Mouse (Mus musculus) stomach, postnatal 0 days (tissue): Measurements from ENCODE around the gene Rxfp2. TPM values are rescaled to one million over a fixed set of nuclear protein-coding genes. Genes with fewer than 3 reads are reported as not detected.

Experiments used
- ATAC-seq: fragments of 200-750 bp; cut with Nextera tagmentation; 2 replicates; pipeline ENCODE4 v1.8.0; 2017; ENCODE audit not compliant: low FRiP score, low TSS enrichment
- DNase-seq: peaks from one replicate; pipeline ENCODE4 v3.0.0-alpha.2; 2016; ENCODE audit warnings: low spot score
- H3K27ac ChIP-seq: fragments of 300-500 bp; sonication (generic); replicated peaks from 2 replicates; pipeline ENCODE4 v1.5.1; 2014; ENCODE audit warnings: mild to moderate bottlenecking, control low read depth
- H3K27me3 ChIP-seq: fragments of 300-500 bp; sonication (generic); 2 replicates; pipeline ENCODE4 v1.6.1; 2014; ENCODE audit warnings: low read length; ENCODE audit not compliant: control insufficient read depth, insufficient read depth
- H3K36me3 ChIP-seq: fragments of 300-500 bp; sonication (generic); 2 replicates; pipeline ENCODE4 v1.6.1; 2014; ENCODE audit warnings: low read length, mixed read lengths; ENCODE audit not compliant: control insufficient read depth, insufficient read depth
- H3K4me1 ChIP-seq: fragments of 300-500 bp; sonication (generic); replicated peaks from 2 replicates; pipeline ENCODE4 v1.6.1; 2014; ENCODE audit warnings: antibody characterized with exemption; ENCODE audit not compliant: control insufficient read depth, insufficient read depth
- H3K4me2 ChIP-seq: fragments of 300-500 bp; sonication (generic); replicated peaks from 2 replicates; pipeline ENCODE4 v1.6.1; 2014; ENCODE audit warnings: low read depth, mild to moderate bottlenecking, control low read depth, moderate library complexity
- H3K4me3 ChIP-seq: fragments of 300-500 bp; sonication (generic); 2 replicates; pipeline ENCODE4 v1.5.1; 2014; ENCODE audit warnings: low read depth, low read length, control low read depth
- H3K9ac ChIP-seq: fragments of 300-500 bp; sonication (generic); 2 replicates; pipeline ENCODE4 v1.6.1; 2014; ENCODE audit warnings: mild to moderate bottlenecking, low read length, control low read depth, mixed read lengths
- H3K9me3 ChIP-seq: fragments of 300-500 bp; sonication (generic); 2 replicates; pipeline ENCODE4 v1.6.1; 2016; ENCODE audit warnings: low read length; ENCODE audit not compliant: control insufficient read depth
- CTCF ChIP-seq: IDR thresholded peaks from 2 replicates; pipeline ENCODE4 v1.5.1; 2016; ENCODE audit warnings: antibody characterized with exemption, low read depth, mild to moderate bottlenecking, moderate library complexity
- EP300 ChIP-seq: optimal IDR thresholded peaks from 2 replicates; pipeline ENCODE3; 2016; ENCODE audit warnings: antibody characterized with exemption
- WGBS: fragments of 180-500 bp; shearing (Covaris S2); extraction: QIAGEN DNeasy Blood & Tissue Kit; methylation state at CpG from one replicate; pipeline ENCODE4 v1.1.7; 2014; 5-methylcytosine and 5-hydroxymethylcytosine counted together
- polyA plus RNA-seq: library from polyadenylated mRNA; unstranded; fragments of >200 nt; fragmentation: Nextera tagmentation; extraction: Ambion mirVana; gene quantifications from 2 replicates; pipeline ENCODE4 v1.2.1, GENCODE M21; 2015

Rxfp2 gene
- polyA plus RNA-seq, 1 experiment from 2014 or later, result 0.06 TPM

DNA sequence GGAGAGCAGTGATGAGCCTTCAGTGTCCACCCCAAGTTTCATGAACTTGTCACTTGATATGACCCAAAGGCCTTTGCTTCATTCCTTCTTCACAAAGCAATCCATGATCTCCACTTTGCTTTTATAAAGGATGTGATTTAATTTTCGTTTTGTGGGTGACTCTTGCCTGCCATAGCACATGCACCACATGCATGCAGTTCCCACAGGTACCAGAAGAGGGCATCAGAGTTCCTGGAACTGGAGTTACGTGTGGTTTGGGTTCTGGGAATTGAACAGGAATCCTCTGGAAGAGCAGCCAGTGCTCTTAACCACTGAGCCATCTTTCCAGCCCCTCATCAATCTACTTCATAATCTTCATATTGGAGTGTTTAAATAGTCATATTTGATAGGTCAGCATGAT is 26.1 kb downstream of the Rxfp2 start:
- ATAC-seq, result no peak
- Histone ChIP-seq H3K4me2 (no peak overlapping the region), H3K4me3 (no peak overlapping the region), H3K4me1 (no peaks in the 10 kb centered on the region), H3K9me3 (no peaks in the 10 kb centered on the region), H3K27ac (no peak overlapping the region), H3K27me3 (no peaks in the 10 kb centered on the region), H3K36me3 (no peaks in the 10 kb centered on the region), H3K9ac (no peak overlapping the region)
- no peak for TF ChIP-seq EP300
- peak; percentile 38 for TF ChIP-seq CTCF
- 63% methylated on average over 2 of the region's 2 CpGs for WGBS
- no peak for DNase-seq

DNA sequence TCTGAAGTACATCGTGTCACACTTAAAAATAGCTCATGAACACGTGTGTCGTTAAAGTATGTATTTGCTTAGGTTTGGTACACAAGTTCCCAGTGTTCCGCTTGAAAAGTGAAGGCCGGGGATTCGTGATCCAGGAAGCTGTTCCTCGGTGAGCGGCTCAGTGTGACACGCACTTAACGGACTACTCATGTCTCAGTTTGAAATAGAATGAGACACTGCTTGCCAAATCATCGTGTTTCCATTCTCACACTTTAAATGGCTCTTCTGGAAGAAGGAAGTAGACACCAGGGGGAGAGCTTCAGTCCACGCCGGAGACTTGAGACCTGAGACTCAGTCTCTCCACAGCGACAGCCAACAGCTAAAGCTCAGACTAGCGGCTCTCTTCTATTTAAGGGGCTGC is 28.0 kb downstream of the Rxfp2 start:
- 62% methylated on average over 15 of the region's 15 CpGs for WGBS
- no peak for DNase-seq

DNA sequence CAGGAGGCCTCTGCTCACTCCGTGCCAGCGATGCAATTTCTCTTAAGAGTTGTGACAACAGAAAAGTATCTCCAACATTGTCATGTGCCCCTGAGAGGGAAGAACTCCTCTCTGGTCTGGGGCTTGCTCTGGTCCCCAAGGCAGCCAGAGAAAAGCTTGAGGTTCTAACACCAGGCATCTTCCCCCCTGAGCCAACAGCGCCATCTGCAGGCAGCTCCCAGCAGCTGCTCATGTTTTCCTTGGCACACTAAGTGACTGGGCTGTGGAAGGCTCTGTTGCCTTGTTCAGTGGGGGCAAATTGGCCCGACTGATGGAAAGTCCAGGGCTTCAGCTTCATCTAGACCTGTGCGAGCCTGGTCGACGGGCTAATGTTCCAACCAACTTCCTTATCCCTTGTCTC is 31.5 kb downstream of the Rxfp2 start:
- no peak overlapping the region for H3K4me2 ChIP-seq
- no peaks in the 10 kb centered on the region for H3K36me3 ChIP-seq
- DNase-seq, result peak; percentile 22
- no peak overlapping the region for H3K27ac ChIP-seq
- no peak overlapping the region for H3K4me3 ChIP-seq
- no peak overlapping the region for H3K9ac ChIP-seq
- H3K27me3 ChIP-seq, result no peaks in the 10 kb centered on the region
- 54% methylated on average over 7 of the region's 7 CpGs for WGBS
- no peaks in the 10 kb centered on the region for H3K9me3 ChIP-seq
- no peaks in the 10 kb centered on the region for H3K4me1 ChIP-seq
- ATAC-seq, result no peak
- no peak for TF ChIP-seq EP300
- TF ChIP-seq CTCF, result peak; percentile 65

More for the DNA sequence above, 28.0 kb downstream of the Rxfp2 start:
- Histone ChIP-seq H3K4me3 (no peak overlapping the region), H3K27ac (no peak overlapping the region), H3K36me3 (no peaks in the 10 kb centered on the region), H3K9me3 (no peaks in the 10 kb centered on the region), H3K9ac (no peak overlapping the region), H3K27me3 (no peaks in the 10 kb centered on the region), H3K4me1 (no peaks in the 10 kb centered on the region), H3K4me2 (no peak overlapping the region)
- no peak for TF ChIP-seq EP300
- no peak for TF ChIP-seq CTCF
- no peak for ATAC-seq

DNA sequence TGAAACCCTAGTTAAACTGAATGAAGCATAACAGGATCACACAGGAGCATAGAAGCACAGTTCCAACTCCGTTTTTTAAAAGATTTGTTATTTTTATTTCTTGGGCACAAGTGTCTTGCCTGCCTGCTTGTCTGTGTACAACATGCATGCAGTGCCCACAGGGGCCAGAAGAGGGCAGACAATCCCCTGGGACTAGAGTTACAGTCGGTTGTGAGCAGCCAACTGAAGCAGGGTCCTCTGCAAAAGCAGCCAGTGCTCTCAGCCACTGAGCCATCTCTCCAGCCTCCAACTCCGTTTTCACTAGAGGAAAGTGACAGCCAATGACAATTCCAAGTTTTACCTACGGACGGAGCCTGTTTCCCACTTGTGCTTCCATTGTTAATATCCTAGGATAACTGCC is 33.4 kb downstream of the Rxfp2 start:
- DNase-seq (peak; percentile 37), ATAC-seq (no peak)
- Histone ChIP-seq H3K4me3 (no peak overlapping the region), H3K9ac (no peak overlapping the region), H3K27ac (no peak overlapping the region), H3K36me3 (no peaks in the 10 kb centered on the region), H3K27me3 (no peaks in the 10 kb centered on the region), H3K4me1 (no peaks in the 10 kb centered on the region), H3K4me2 (no peak overlapping the region), H3K9me3 (no peaks in the 10 kb centered on the region)
- WGBS, result 63% methylated on average over 5 of the region's 5 CpGs
- TF ChIP-seq EP300 (no peak), CTCF (peak; percentile 66)

DNA sequence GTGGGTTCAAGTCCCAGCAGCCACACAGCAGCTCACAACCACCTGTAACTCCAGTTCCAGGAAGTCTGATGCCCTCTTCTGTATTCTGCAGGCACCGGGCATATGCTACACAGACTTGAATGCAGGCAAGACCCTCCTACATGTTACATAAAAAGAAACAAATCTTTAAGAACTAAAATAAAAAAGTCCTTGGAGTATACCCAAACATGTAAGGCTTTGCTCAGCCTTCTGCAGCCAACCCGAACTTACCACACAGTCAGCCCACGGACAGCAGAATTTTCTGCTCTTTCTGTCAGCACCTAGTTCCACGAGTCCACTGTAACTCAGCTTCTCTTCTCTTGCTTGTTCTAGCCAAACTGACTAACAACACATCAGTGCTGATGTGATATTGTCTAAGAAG is 34.8 kb downstream of the Rxfp2 start:
- 75% methylated on average over 4 of the region's 4 CpGs for WGBS
- DNase-seq (no peak), ATAC-seq (no peak)
- H3K4me3 ChIP-seq, result no peak overlapping the region
- no peaks in the 10 kb centered on the region for H3K36me3 ChIP-seq
- TF ChIP-seq EP300 (no peak), CTCF (no peak)
- H3K4me1 ChIP-seq, result no peaks in the 10 kb centered on the region
- H3K4me2 ChIP-seq, result no peak overlapping the region
- no peak overlapping the region for H3K9ac ChIP-seq
- no peak overlapping the region for H3K27ac ChIP-seq
- no peaks in the 10 kb centered on the region for H3K27me3 ChIP-seq
- no peaks in the 10 kb centered on the region for H3K9me3 ChIP-seq

DNA sequence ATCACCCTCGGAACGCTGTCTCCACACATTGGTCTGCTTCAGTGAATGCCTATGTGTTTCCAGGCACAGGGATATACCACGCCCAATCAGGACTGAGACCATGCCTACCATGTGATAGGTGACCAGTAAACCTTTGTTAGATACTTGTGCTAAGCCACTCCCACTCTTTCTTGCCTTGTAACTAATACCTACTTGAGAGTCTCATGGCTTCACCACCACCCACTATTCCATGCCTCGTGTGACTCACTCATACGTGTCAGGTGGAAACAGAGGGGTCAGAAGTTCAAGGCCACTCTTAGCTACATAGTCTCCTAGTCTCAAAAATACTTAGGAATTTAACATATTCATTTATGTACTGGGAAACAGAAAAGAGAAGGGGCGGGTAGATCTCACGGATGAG is 35.5 kb downstream of the Rxfp2 start:
- H3K4me2 ChIP-seq, result no peak overlapping the region
- H3K27ac ChIP-seq, result no peak overlapping the region
- H3K4me3 ChIP-seq, result no peak overlapping the region
- ATAC-seq, result no peak
- H3K9me3 ChIP-seq, result no peaks in the 10 kb centered on the region
- TF ChIP-seq CTCF (no peak), EP300 (no peak)
- H3K4me1 ChIP-seq, result no peaks in the 10 kb centered on the region
- H3K9ac ChIP-seq, result no peak overlapping the region
- H3K27me3 ChIP-seq, result no peaks in the 10 kb centered on the region
- H3K36me3 ChIP-seq, result no peaks in the 10 kb centered on the region
- 84% methylated on average over 7 of the region's 7 CpGs for WGBS
- DNase-seq, result no peak

DNA sequence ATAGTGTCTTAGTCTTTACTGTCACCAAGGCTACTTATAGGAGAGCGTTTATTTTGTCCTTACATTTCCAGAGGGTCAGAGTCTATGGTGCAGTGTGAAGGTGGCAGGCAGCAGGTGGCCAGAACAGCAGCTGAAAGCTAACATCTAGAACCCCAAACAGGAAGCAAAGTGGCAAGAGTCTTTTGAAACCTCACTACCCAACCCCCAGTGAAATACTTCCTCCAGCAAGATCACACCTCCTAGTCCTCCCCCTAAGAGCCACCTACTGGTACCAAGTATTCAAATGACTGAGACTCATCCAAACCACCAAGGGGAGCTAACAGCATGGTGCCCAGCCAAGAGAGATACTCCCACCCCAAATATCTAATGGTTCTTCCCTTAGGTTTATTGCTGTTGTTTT is 36.8 kb downstream of the Rxfp2 start:
- TF ChIP-seq EP300 (no peak), CTCF (no peak)
- no peak overlapping the region for H3K9ac ChIP-seq
- no peak overlapping the region for H3K4me2 ChIP-seq
- ATAC-seq (no peak), DNase-seq (no peak)
- H3K4me3 ChIP-seq, result no peak overlapping the region
- 68% methylated on average over 1 of the region's 1 CpGs for WGBS
- no peaks in the 10 kb centered on the region for H3K9me3 ChIP-seq
- H3K27me3 ChIP-seq, result no peaks in the 10 kb centered on the region
- no peak overlapping the region for H3K27ac ChIP-seq
- no peaks in the 10 kb centered on the region for H3K4me1 ChIP-seq
- H3K36me3 ChIP-seq, result no peaks in the 10 kb centered on the region
